27 mouse cellular contexts compared by ENCODE assay signal in the genomic region with DNA sequence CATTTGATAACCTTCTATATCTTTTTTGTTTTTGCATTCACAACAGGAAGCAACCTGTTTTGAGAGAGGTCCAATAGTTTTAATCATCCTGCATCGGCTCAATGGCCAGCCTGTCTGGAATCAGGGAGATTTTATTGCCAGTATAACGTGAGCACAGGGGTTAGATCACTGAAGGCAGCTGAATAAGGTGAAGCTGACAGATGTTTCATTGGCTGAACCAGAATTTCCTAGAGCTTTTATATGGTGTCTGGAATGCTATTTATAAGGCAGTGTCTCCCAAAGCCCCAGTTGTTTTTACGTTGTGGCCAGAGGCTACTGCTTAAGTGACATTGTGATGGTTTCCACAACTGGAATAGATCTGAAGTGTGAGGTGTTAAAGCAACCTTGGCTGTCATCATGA.
"Had no signal": no experiment of that assay in that cellular context is flagged by ENCODE, and none has a peak within 500 bp of the region (broad histone marks: within the 10 kb centered on the region; RNA-seq: fewer than 3 reads in every experiment).

No protein-coding gene starts in this region.

- H3K9ac ChIP-seq: forebrain, postnatal 0 days; heart, embryonic 12.5 days; hindbrain, embryonic 12.5 days; hindbrain, embryonic 14.5 days; kidney, embryonic 15.5 days; liver, embryonic 13.5 days; liver, embryonic 15.5 days had no signal

- H3K27me3 ChIP-seq: heart, embryonic 12.5 days; hindbrain, embryonic 12.5 days; kidney, embryonic 15.5 days; liver, embryonic 13.5 days; liver, embryonic 15.5 days had no signal

- H3K9me3 ChIP-seq: heart, embryonic 12.5 days; hindbrain, embryonic 10.5 days; hindbrain, embryonic 12.5 days; kidney, embryonic 15.5 days; liver, embryonic 13.5 days; liver, embryonic 15.5 days had no signal

- DNase-seq: forebrain, postnatal 0 days; gastrocnemius, adult 2 months; gastrocnemius, postnatal 10 days; gastrocnemius, postnatal 25 days; heart, adult 18-20 months; heart, postnatal 10 days; heart, postnatal 4 days; kidney, adult 11 months; kidney, adult 2 months; kidney, adult 9 months; kidney, postnatal 14 days; kidney, postnatal 36 days; layer of hippocampus, adult 9-11 months; layer of hippocampus, postnatal 36 days; left cerebral cortex, postnatal 4 days; liver; liver, embryonic 13.5 days had no signal

- H3K4me1 ChIP-seq: heart, embryonic 12.5 days; hindbrain, embryonic 10.5 days; hindbrain, embryonic 12.5 days; kidney, embryonic 15.5 days; liver, embryonic 13.5 days; liver, embryonic 15.5 days had no signal

- H3K4me2 ChIP-seq: heart, embryonic 12.5 days; hindbrain, embryonic 12.5 days; hindbrain, embryonic 14.5 days; kidney, embryonic 15.5 days; liver, embryonic 11.5 days; liver, embryonic 13.5 days; liver, embryonic 15.5 days had no signal

- ATAC-seq: forebrain, postnatal 0 days; hindbrain, embryonic 16.5 days; intestine, embryonic 16.5 days had no signal

- H3K36me3 ChIP-seq: heart, embryonic 12.5 days; hindbrain, embryonic 10.5 days; hindbrain, embryonic 12.5 days; kidney, embryonic 15.5 days; liver, embryonic 13.5 days; liver, embryonic 15.5 days had no signal

- H3K4me3 ChIP-seq: gastrocnemius, adult 2 months; heart, embryonic 12.5 days; hindbrain, embryonic 10.5 days; hindbrain, embryonic 12.5 days; kidney, embryonic 15.5 days; liver, embryonic 13.5 days; liver, embryonic 15.5 days had no signal

- H3K27ac ChIP-seq: gastrocnemius, adult 2 months; hindbrain, embryonic 10.5 days; hindbrain, embryonic 12.5 days; hindbrain, embryonic 14.5 days; kidney, embryonic 15.5 days; kidney, postnatal 0 days; liver, embryonic 13.5 days; liver, embryonic 15.5 days had no signal
